Mouse (Mus musculus) urinary bladder, adult 18-20 months (tissue): ENCODE measurements around the gene Nlrp6.

Experiments used
- DNase-seq, 2 experiments: peaks; one replicate each; pipeline ENCODE4 v3.0.0; 2022; ENCODE audit warnings: low spot score in 2 of 2, mixed read lengths in 2 of 2

Nlrp6 gene

GRCm38 (mm10) chr7:140912846-140913482 lies 7.7 kb upstream of the Nlrp6 start:
- DNase-seq, result no peak

GRCm38 (mm10) chr7:140914031-140914690 lies 6.5 kb upstream of the Nlrp6 start:
- no peak for DNase-seq

GRCm38 (mm10) chr7:140919911-140920310 lies 791 bp upstream of the Nlrp6 start:
- no peak for DNase-seq

- DNase-seq, result no peak
Observed at GRCm38 (mm10) chr7:140921225-140921975, 698 bp downstream of the Nlrp6 start.

- peak in 1 of 2 experiments; percentile 43 for DNase-seq
Observed at GRCm38 (mm10) chr7:140922398-140923069, 1.8 kb downstream of the Nlrp6 start.

- no peak for DNase-seq
Observed at GRCm38 (mm10) chr7:140923070-140923775, 2.5 kb downstream of the Nlrp6 start.

- DNase-seq, result no peak
Observed at GRCm38 (mm10) chr7:140927181-140927580, 6.5 kb downstream of the Nlrp6 start.

- no peak for DNase-seq
Observed at GRCm38 (mm10) chr7:140938436-140938835, 17.7 kb downstream of the Nlrp6 start.

GRCm38 (mm10) chr7:140938896-140939295 lies 18.2 kb downstream of the Nlrp6 start:
- no peak for DNase-seq

GRCm38 (mm10) chr7:140939669-140940171 lies 19.0 kb downstream of the Nlrp6 start:
- DNase-seq, result peak in 1 of 2 experiments; percentile 55

- peak; percentile 78 to 87 for DNase-seq
Observed at GRCm38 (mm10) chr7:140941222-140942051, 20.7 kb downstream of the Nlrp6 start, which contains the start of gene Pgghg. Gene Pgghg, plus strand, starts transcription at chr7:140941391.

- DNase-seq, result no peak
Observed at GRCm38 (mm10) chr7:140942341-140942740, 21.6 kb downstream of the Nlrp6 start.

- no peak for DNase-seq
Observed at GRCm38 (mm10) chr7:140942811-140943210, 22.1 kb downstream of the Nlrp6 start.

GRCm38 (mm10) chr7:140943356-140943755 lies 22.7 kb downstream of the Nlrp6 start:
- DNase-seq, result no peak

GRCm38 (mm10) chr7:140944236-140944635 lies 23.5 kb downstream of the Nlrp6 start:
- DNase-seq, result no peak

- no peak for DNase-seq
Observed at GRCm38 (mm10) chr7:140945247-140945646, 24.5 kb downstream of the Nlrp6 start.

- DNase-seq, result no peak
Observed at GRCm38 (mm10) chr7:140946311-140946710, 25.6 kb downstream of the Nlrp6 start.

- no peak for DNase-seq
Observed at GRCm38 (mm10) chr7:140946980-140947379, 26.3 kb downstream of the Nlrp6 start.

- no peak for DNase-seq
Observed at GRCm38 (mm10) chr7:140948161-140948560, 27.5 kb downstream of the Nlrp6 start.

GRCm38 (mm10) chr7:140949255-140949654 lies 28.6 kb downstream of the Nlrp6 start:
- no peak for DNase-seq
